Mouse (Mus musculus): ENCODE measurements around the gene Pacrg. TPM values are rescaled to one million over a fixed set of nuclear protein-coding genes. Genes with fewer than 3 reads are reported as not detected.

Pacrg gene
- polyA plus RNA-seq, 1 experiment from 2014 or later = 3.6 TPM

GRCm38 (mm10) chr17:10373727-10374126 is 466.4 kb downstream of the Pacrg start:
- WGBS = 54% methylated on average over 3 of the region's 3 CpGs
- ATAC-seq (ENCODE audit: low read depth) (no peak; the same call in 1 of the 2 replicates), DNase-seq (ENCODE audit: low spot score) (no peak)
- Histone ChIP-seq H3K4me3 (ENCODE audit: low read depth, low read length) (no peak overlapping the region), H3K9me3 (ENCODE audit: control insufficient read depth, low read length) (no peaks in the 10 kb centered on the region), H3K9ac (ENCODE audit: low read depth, low read length) (no peak overlapping the region), H3K27ac (replicated peaks; ENCODE audit: low read depth, low read length) (no peak overlapping the region), H3K4me2 (ENCODE audit: low read depth, low read length) (no peak overlapping the region), H3K4me1 (ENCODE audit: control insufficient read depth, insufficient read depth, low read length) (0 out of 2 replicates have a peak, but pooled peaks cover 7% of the 10 kb centered on the region), H3K27me3 (replicated peaks; ENCODE audit: control insufficient read depth, insufficient read depth, low read length) (no peaks in the 10 kb centered on the region), H3K36me3 (ENCODE audit: control insufficient read depth, insufficient read depth, low read length) (no peaks in the 10 kb centered on the region)

GRCm38 (mm10) chr17:10372001-10372785 is 467.9 kb downstream of the Pacrg start:
- Histone ChIP-seq H3K27ac (replicated peaks; ENCODE audit: low read depth, low read length) (no peak overlapping the region), H3K4me3 (ENCODE audit: low read depth, low read length) (no peak overlapping the region), H3K36me3 (ENCODE audit: control insufficient read depth, insufficient read depth, low read length) (no peaks in the 10 kb centered on the region), H3K27me3 (replicated peaks; ENCODE audit: control insufficient read depth, insufficient read depth, low read length) (no peaks in the 10 kb centered on the region), H3K9me3 (ENCODE audit: control insufficient read depth, low read length) (no peaks in the 10 kb centered on the region), H3K4me2 (ENCODE audit: low read depth, low read length) (no peak overlapping the region), H3K4me1 (ENCODE audit: control insufficient read depth, insufficient read depth, low read length) (0 out of 2 replicates have a peak, but pooled peaks cover 15% of the 10 kb centered on the region), H3K9ac (ENCODE audit: low read depth, low read length) (no peak overlapping the region)
- 49% methylated on average over 18 of the region's 18 CpGs for WGBS
- DNase-seq (ENCODE audit: low spot score) = no peak
- ATAC-seq (ENCODE audit: low read depth) = no peak

- Histone ChIP-seq H3K4me2 (ENCODE audit: low read depth, low read length) (no peak overlapping the region), H3K36me3 (ENCODE audit: control insufficient read depth, insufficient read depth, low read length) (no peaks in the 10 kb centered on the region), H3K9me3 (ENCODE audit: control insufficient read depth, low read length) (no peaks in the 10 kb centered on the region), H3K4me3 (ENCODE audit: low read depth, low read length) (no peak overlapping the region), H3K4me1 (ENCODE audit: control insufficient read depth, insufficient read depth, low read length) (0 out of 2 replicates have a peak, but pooled peaks cover 15% of the 10 kb centered on the region), H3K27ac (replicated peaks; ENCODE audit: low read depth, low read length) (no peak overlapping the region), H3K9ac (ENCODE audit: low read depth, low read length) (no peak overlapping the region), H3K27me3 (replicated peaks; ENCODE audit: control insufficient read depth, insufficient read depth, low read length) (no peaks in the 10 kb centered on the region)
- DNase-seq (ENCODE audit: low spot score) (no peak), ATAC-seq (ENCODE audit: low read depth) (no peak)
- 49% methylated on average over 8 of the region's 8 CpGs for WGBS
Observed at GRCm38 (mm10) chr17:10371472-10371871, 468.6 kb downstream of the Pacrg start.

DNA sequence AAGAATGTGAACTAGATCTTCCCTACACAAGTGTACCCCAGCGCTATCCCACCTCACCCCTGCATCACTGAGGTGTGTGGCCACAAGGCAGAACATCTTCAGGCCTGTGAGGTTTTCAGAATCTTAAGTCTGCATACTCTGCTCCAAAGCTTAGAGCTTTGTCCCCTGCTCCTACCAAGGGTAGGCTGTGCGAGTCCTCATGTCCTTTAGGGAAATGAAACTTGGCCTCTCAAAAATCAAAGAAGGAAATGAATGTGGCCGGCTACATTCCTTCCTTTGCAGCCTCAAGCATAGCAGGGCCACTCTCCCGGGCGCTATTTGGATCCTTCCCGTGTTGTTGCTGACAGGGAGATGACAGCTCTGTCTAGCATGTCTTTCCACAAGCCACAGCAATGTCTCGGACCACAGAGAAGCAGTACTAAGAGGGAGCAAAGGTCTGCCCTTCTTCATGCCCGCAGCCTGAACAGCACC is 469.4 kb downstream of the Pacrg start:
- H3K27ac ChIP-seq (replicated peaks; ENCODE audit: low read depth, low read length) = 0 out of 2 replicates have a peak overlapping the region, but pooled peaks have one; percentile 10
- no peaks in the 10 kb centered on the region for H3K36me3 ChIP-seq (ENCODE audit: control insufficient read depth, insufficient read depth, low read length)
- H3K9me3 ChIP-seq (ENCODE audit: control insufficient read depth, low read length) = no peaks in the 10 kb centered on the region
- H3K4me2 ChIP-seq (ENCODE audit: low read depth, low read length) = no peak overlapping the region
- ATAC-seq (ENCODE audit: low read depth) (no peak), DNase-seq (ENCODE audit: low spot score) (no peak)
- no peaks in the 10 kb centered on the region for H3K27me3 ChIP-seq (replicated peaks; ENCODE audit: control insufficient read depth, insufficient read depth, low read length)
- no peak overlapping the region for H3K9ac ChIP-seq (ENCODE audit: low read depth, low read length)
- no peak overlapping the region for H3K4me3 ChIP-seq (ENCODE audit: low read depth, low read length)
- 0 out of 2 replicates have a peak, but pooled peaks cover 15% of the 10 kb centered on the region for H3K4me1 ChIP-seq (ENCODE audit: control insufficient read depth, insufficient read depth, low read length)
- WGBS = 46% methylated on average over 8 of the region's 8 CpGs

DNA sequence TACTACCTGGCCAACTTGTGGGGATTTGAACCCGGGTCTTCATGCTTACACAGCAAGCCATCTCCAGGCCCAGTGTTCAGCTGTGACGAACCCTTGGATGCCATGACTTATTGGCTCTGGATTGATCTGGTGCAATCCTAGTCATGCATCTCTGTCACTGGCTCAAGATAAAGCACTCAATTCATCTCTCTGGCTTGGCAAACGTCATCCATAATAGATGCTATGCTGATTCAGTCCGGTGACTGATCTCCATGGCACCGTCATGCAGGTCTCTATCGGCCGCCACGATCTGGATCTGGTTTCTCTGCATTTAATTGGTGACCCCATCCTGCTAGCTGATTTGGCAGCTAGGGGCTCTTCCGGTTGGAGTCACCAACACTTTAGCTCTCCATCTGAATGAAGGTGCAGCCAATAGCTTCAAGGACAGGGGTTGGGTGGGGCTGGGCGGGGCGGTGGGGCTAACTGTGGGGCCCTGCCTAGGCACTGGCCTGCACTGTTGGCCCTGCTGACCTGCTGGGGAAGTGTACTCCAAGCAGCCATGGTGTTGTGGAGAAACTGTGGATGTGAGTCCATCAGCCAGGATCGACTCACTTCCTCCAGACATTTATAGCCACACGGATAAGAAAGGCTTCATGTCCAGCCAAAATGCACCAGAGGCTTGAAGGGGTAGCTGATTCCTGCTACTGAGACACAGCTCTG is 470.0 kb downstream of the Pacrg start:
- no peaks in the 10 kb centered on the region for H3K36me3 ChIP-seq (ENCODE audit: control insufficient read depth, insufficient read depth, low read length)
- no peak overlapping the region for H3K9ac ChIP-seq (ENCODE audit: low read depth, low read length)
- DNase-seq (ENCODE audit: low spot score) = no peak
- no peak overlapping the region for H3K27ac ChIP-seq (replicated peaks; ENCODE audit: low read depth, low read length)
- no peak for ATAC-seq (ENCODE audit: low read depth)
- H3K4me3 ChIP-seq (ENCODE audit: low read depth, low read length) = no peak overlapping the region
- no peak overlapping the region for H3K4me2 ChIP-seq (ENCODE audit: low read depth, low read length)
- H3K27me3 ChIP-seq (replicated peaks; ENCODE audit: control insufficient read depth, insufficient read depth, low read length) = no peaks in the 10 kb centered on the region
- WGBS = 77% methylated on average over 13 of the region's 13 CpGs
- 0 out of 2 replicates have a peak, but pooled peaks cover 15% of the 10 kb centered on the region for H3K4me1 ChIP-seq (ENCODE audit: control insufficient read depth, insufficient read depth, low read length)
- no peaks in the 10 kb centered on the region for H3K9me3 ChIP-seq (ENCODE audit: control insufficient read depth, low read length)

GRCm38 (mm10) chr17:10367044-10367443 is 473.1 kb downstream of the Pacrg start:
- Histone ChIP-seq H3K4me3 (ENCODE audit: low read depth, low read length) (no peak overlapping the region), H3K27ac (replicated peaks; ENCODE audit: low read depth, low read length) (no peak overlapping the region), H3K36me3 (ENCODE audit: control insufficient read depth, insufficient read depth, low read length) (no peaks in the 10 kb centered on the region), H3K4me2 (ENCODE audit: low read depth, low read length) (no peak overlapping the region), H3K27me3 (replicated peaks; ENCODE audit: control insufficient read depth, insufficient read depth, low read length) (no peaks in the 10 kb centered on the region), H3K9me3 (ENCODE audit: control insufficient read depth, low read length) (no peaks in the 10 kb centered on the region), H3K9ac (ENCODE audit: low read depth, low read length) (no peak overlapping the region), H3K4me1 (ENCODE audit: control insufficient read depth, insufficient read depth, low read length) (0 out of 2 replicates have a peak, but pooled peaks cover 8% of the 10 kb centered on the region)
- WGBS = 58% methylated on average over 5 of the region's 5 CpGs
- ATAC-seq (ENCODE audit: low read depth) (no peak), DNase-seq (ENCODE audit: low spot score) (no peak)

- Histone ChIP-seq H3K9me3 (ENCODE audit: control insufficient read depth, low read length) (no peaks in the 10 kb centered on the region), H3K4me2 (ENCODE audit: low read depth, low read length) (no peak overlapping the region), H3K27ac (replicated peaks; ENCODE audit: low read depth, low read length) (no peak overlapping the region), H3K36me3 (ENCODE audit: control insufficient read depth, insufficient read depth, low read length) (no peaks in the 10 kb centered on the region), H3K4me1 (ENCODE audit: control insufficient read depth, insufficient read depth, low read length) (0 out of 2 replicates have a peak, but pooled peaks cover 8% of the 10 kb centered on the region), H3K4me3 (ENCODE audit: low read depth, low read length) (no peak overlapping the region), H3K27me3 (replicated peaks; ENCODE audit: control insufficient read depth, insufficient read depth, low read length) (no peaks in the 10 kb centered on the region), H3K9ac (ENCODE audit: low read depth, low read length) (no peak overlapping the region)
- no peak for ATAC-seq (ENCODE audit: low read depth)
- 77% methylated on average over 4 of the region's 4 CpGs for WGBS
- no peak for DNase-seq (ENCODE audit: low spot score)
Observed at GRCm38 (mm10) chr17:10366577-10366976, 473.5 kb downstream of the Pacrg start.

- Histone ChIP-seq H3K9me3 (ENCODE audit: control insufficient read depth, low read length) (no peaks in the 10 kb centered on the region), H3K36me3 (ENCODE audit: control insufficient read depth, insufficient read depth, low read length) (no peaks in the 10 kb centered on the region), H3K4me2 (ENCODE audit: low read depth, low read length) (no peak overlapping the region), H3K27me3 (replicated peaks; ENCODE audit: control insufficient read depth, insufficient read depth, low read length) (no peaks in the 10 kb centered on the region), H3K27ac (replicated peaks; ENCODE audit: low read depth, low read length) (no peak overlapping the region), H3K9ac (ENCODE audit: low read depth, low read length) (no peak overlapping the region), H3K4me3 (ENCODE audit: low read depth, low read length) (no peak overlapping the region), H3K4me1 (ENCODE audit: control insufficient read depth, insufficient read depth, low read length) (0 out of 2 replicates have a peak, but pooled peaks cover 8% of the 10 kb centered on the region)
- no peak for DNase-seq (ENCODE audit: low spot score)
- WGBS = 66% methylated on average over 13 of the region's 13 CpGs
- no peak for ATAC-seq (ENCODE audit: low read depth)
Observed at GRCm38 (mm10) chr17:10365501-10366482, 474.3 kb downstream of the Pacrg start.

Data from embryonic facial prominence, embryonic 14.5 days (tissue).